ENCODE assay signal across 9 mouse cellular contexts in genomic region chr19:4855470-4855820, GRCm38 (mm10). TPM values are rescaled to one million over a fixed set of nuclear protein-coding genes. Genes with fewer than 3 reads are reported as not detected.
DNase-seq lines count a peak whose midpoint lies in the region; ATAC-seq and TF ChIP-seq lines count a peak whose summit lies in the region.
"Had no signal": no experiment of that assay in that cellular context is flagged by ENCODE, and none has a peak within 500 bp of the region (broad histone marks: within the 10 kb centered on the region; RNA-seq: fewer than 3 reads in every experiment).

No protein-coding gene starts in this region.

- H3K4me1 ChIP-seq in heart, embryonic 13.5 days, result peaks cover 17% of the 10 kb centered on the region
- H3K4me1 ChIP-seq in ES-E14 (ENCODE audit: control insufficient read depth in 2 of 2, insufficient read depth in 2 of 2, low read length in 2 of 2, poor library complexity in 1 of 2), result peaks cover 7% of the 10 kb centered on the region in 2 experiments
- H3K4me1 ChIP-seq in forebrain, postnatal 0 days (ENCODE audit: insufficient read depth), result peaks cover 9% of the 10 kb centered on the region; the same call in 1 of the 2 replicates
- H3K4me1 ChIP-seq in liver, embryonic 16.5 days (ENCODE audit: control insufficient read depth, low read depth, low read length), result peaks cover 43% of the 10 kb centered on the region

- no peak for DNase-seq in heart, adult 11 months
- DNase-seq in ES-E14 (ENCODE audit: low read depth, low spot score), result no peak
- no peak for DNase-seq in forebrain, postnatal 0 days
- no peak for DNase-seq in adrenal gland, adult 8-10 months
- no peak for DNase-seq in spleen, postnatal 10 days (ENCODE audit: low spot score in 2 of 2)
- no peak for DNase-seq in adipocyte (ENCODE audit: low spot score)
- DNase-seq: thymus, postnatal 25 days had no signal

- no peak overlapping the region for H3K27ac ChIP-seq in heart, embryonic 13.5 days (replicated peaks)
- no peak overlapping the region for H3K27ac ChIP-seq in ES-E14 (ENCODE audit: insufficient read depth, low read depth, low read length, poor library complexity, severe bottlenecking)
- 0 out of 2 replicates have a peak overlapping the region, but pooled peaks have one; percentile 9 for H3K27ac ChIP-seq in forebrain, postnatal 0 days (ENCODE audit: low read depth, low read length)
- H3K27ac ChIP-seq in liver, embryonic 16.5 days (ENCODE audit: low read length), result no peak overlapping the region

- H3K27me3 ChIP-seq in heart, embryonic 13.5 days (replicated peaks), result peaks cover 26% of the 10 kb centered on the region
- H3K27me3 ChIP-seq in forebrain, postnatal 0 days (ENCODE audit: insufficient read depth, low read length), result no peaks in the 10 kb centered on the region
- peaks cover 33% of the 10 kb centered on the region for H3K27me3 ChIP-seq in liver, embryonic 16.5 days (ENCODE audit: control insufficient read depth, insufficient read depth, low read depth, low read length)

- H3K4me3 ChIP-seq in heart, embryonic 13.5 days, result peak overlapping the region; percentile 67
- peak overlapping the region; percentile 67 to 73 for H3K4me3 ChIP-seq in ES-E14 (ENCODE audit: insufficient read depth in 1 of 2, low read depth in 1 of 2, low read length in 2 of 2, poor library complexity in 1 of 2, severe bottlenecking in 1 of 2)
- H3K4me3 ChIP-seq in forebrain, postnatal 0 days (ENCODE audit: low read depth, low read length), result peak overlapping the region; percentile 72
- H3K4me3 ChIP-seq in liver, embryonic 16.5 days (ENCODE audit: low read depth, low read length), result peak overlapping the region; percentile 65

- H3K9ac ChIP-seq in heart, embryonic 13.5 days, result peak overlapping the region; percentile 85
- H3K9ac ChIP-seq in ES-E14 (ENCODE audit: insufficient read depth, low read depth, low read length, poor library complexity, severe bottlenecking), result peak overlapping the region; percentile 64
- H3K9ac ChIP-seq in forebrain, postnatal 0 days, result peak overlapping the region; percentile 74
- H3K9ac ChIP-seq in liver, embryonic 16.5 days (ENCODE audit: low read depth, low read length), result peak overlapping the region; percentile 65

- peak overlapping the region; percentile 93 for H3K4me2 ChIP-seq in heart, embryonic 13.5 days
- peak overlapping the region; percentile 99 for H3K4me2 ChIP-seq in forebrain, postnatal 0 days (ENCODE audit: low read depth)
- H3K4me2 ChIP-seq in liver, embryonic 16.5 days (ENCODE audit: low read depth, low read length), result peak overlapping the region; percentile 85

- no peak for ATAC-seq in heart, embryonic 13.5 days (ENCODE audit: extremely low read depth, insufficient number of reproducible peaks, low FRiP score, low TSS enrichment)
- peak; percentile 9; the same call in 1 of the 2 replicates for ATAC-seq in forebrain, postnatal 0 days
- no peak for ATAC-seq in liver, embryonic 16.5 days (ENCODE audit: low read depth)

- in situ Hi-C loops in ES-E14 (cut with MboI; ENCODE audit: low sequenced_read_pairs in 2 of 2, unreplicated experiment in 2 of 2), result no loop called here

- no peaks in the 10 kb centered on the region for H3K9me3 ChIP-seq in heart, embryonic 13.5 days
- H3K9me3 ChIP-seq in ES-E14 (ENCODE audit: control insufficient read depth, insufficient read depth, low read depth, low read length), result no peaks in the 10 kb centered on the region
- no peaks in the 10 kb centered on the region for H3K9me3 ChIP-seq in forebrain, postnatal 0 days (ENCODE audit: low read length)
- H3K9me3 ChIP-seq in liver, embryonic 16.5 days (replicated peaks; ENCODE audit: control insufficient read depth, low read length), result no peaks in the 10 kb centered on the region

- H3K36me3 ChIP-seq in heart, embryonic 13.5 days, result 0 out of 2 replicates have a peak, but pooled peaks cover 9% of the 10 kb centered on the region
- no peaks in the 10 kb centered on the region for H3K36me3 ChIP-seq in ES-E14 (ENCODE audit: control insufficient read depth, insufficient read depth, low read length, poor library complexity, severe bottlenecking)
- peaks cover 22% of the 10 kb centered on the region for H3K36me3 ChIP-seq in forebrain, postnatal 0 days (ENCODE audit: insufficient read depth)
- no peaks in the 10 kb centered on the region for H3K36me3 ChIP-seq in liver, embryonic 16.5 days (ENCODE audit: control insufficient read depth, insufficient read depth)

- WGBS in heart, embryonic 13.5 days, result 3% methylated on average over 14 of the region's 14 CpGs
- WGBS in forebrain, postnatal 0 days, result 1% methylated on average over 14 of the region's 14 CpGs
- 3% methylated on average over 14 of the region's 14 CpGs for WGBS in liver, embryonic 16.5 days (ENCODE audit: insufficient replicate concordance)

- TF ChIP-seq CTCF in forebrain, postnatal 0 days (IDR thresholded peaks at IDR 0.05; ENCODE audit: low read depth), result no peak

TF ChIP-seq in ES-E14, 5 proteins besides CTCF, POLR2A, EP300 and RAD21:
- TF ChIP-seq CHD2 (IDR thresholded peaks at IDR 0.05; ENCODE audit: low read depth, low read length) (no peak), MAFK (IDR thresholded peaks at IDR 0.05; ENCODE audit: insufficient read depth, low read depth, low read length) (no peak), ZNF384 (IDR thresholded peaks at IDR 0.05; ENCODE audit: low read depth, low read length) (no peak), ZC3H11A (IDR thresholded peaks at IDR 0.05; ENCODE audit: borderline replicate concordance, low read depth, low read length) (no peak), HCFC1 (IDR thresholded peaks at IDR 0.05; ENCODE audit: borderline replicate concordance, insufficient read depth, low read length) (no peak)

RNA-seq across cellular contexts. Expression of gene Ctsf, which starts 0.5 kb away (rescaled TPM):
- polyA plus RNA-seq in heart, embryonic 13.5 days (2015; fragmentation: Nextera tagmentation; extraction: Ambion mirVana), result 40.5 and 42.2 TPM in 2 replicates
- total RNA-seq in ES-E14 (2012; rRNA removed), result 59.2 and 98.6 TPM in 2 replicates
- total RNA-seq in forebrain, postnatal 0 days (2014; rRNA removed), result 81.0 and 117 TPM in 2 replicates
- polyA plus RNA-seq in forebrain, postnatal 0 days (2015; fragmentation: Nextera tagmentation; extraction: Ambion mirVana), result 74.7 and 79.4 TPM in 2 replicates
- 27.3 and 30.5 TPM in 2 replicates for polyA plus RNA-seq in liver, embryonic 16.5 days (2015; fragmentation: Nextera tagmentation; extraction: Ambion mirVana)
- total RNA-seq in adrenal gland, adult 8-10 months (2022), result 100 to 1,000 TPM; 412 to 672 (median 540) TPM

RNA-seq across cellular contexts. Expression of gene Ccdc87, which starts 16.3 kb away (rescaled TPM):
- polyA plus RNA-seq in heart, embryonic 13.5 days (2015; fragmentation: Nextera tagmentation; extraction: Ambion mirVana), result 0.04 TPM in 1 of 2 replicates, not detected in the other
- 0.13 and 0.16 TPM in 2 replicates for total RNA-seq in ES-E14 (2012; rRNA removed)
- 0.92 and 1.1 TPM in 2 replicates for total RNA-seq in forebrain, postnatal 0 days (2014; rRNA removed)
- 0.80 and 1.2 TPM in 2 replicates for polyA plus RNA-seq in forebrain, postnatal 0 days (2015; fragmentation: Nextera tagmentation; extraction: Ambion mirVana)
- polyA plus RNA-seq in liver, embryonic 16.5 days (2015; fragmentation: Nextera tagmentation; extraction: Ambion mirVana), result not detected in 2 replicates
- under 1 TPM; 0.15 to 0.59 (median 0.29) TPM for total RNA-seq in adrenal gland, adult 8-10 months (2022)

RNA-seq across cellular contexts. Expression of gene Ccs, which starts 16.3 kb away (rescaled TPM):
- 40.7 and 44.1 TPM in 2 replicates for polyA plus RNA-seq in heart, embryonic 13.5 days (2015; fragmentation: Nextera tagmentation; extraction: Ambion mirVana)
- 49.9 and 53.0 TPM in 2 replicates for total RNA-seq in ES-E14 (2012; rRNA removed)
- 27.3 and 35.4 TPM in 2 replicates for total RNA-seq in forebrain, postnatal 0 days (2014; rRNA removed)
- 41.7 and 44.3 TPM in 2 replicates for polyA plus RNA-seq in forebrain, postnatal 0 days (2015; fragmentation: Nextera tagmentation; extraction: Ambion mirVana)
- polyA plus RNA-seq in liver, embryonic 16.5 days (2015; fragmentation: Nextera tagmentation; extraction: Ambion mirVana), result 55.2 and 57.1 TPM in 2 replicates
- total RNA-seq in adrenal gland, adult 8-10 months (2022), result 100 to 1,000 TPM; 101 to 198 (median 175) TPM

RNA-seq across cellular contexts. Expression of gene Actn3, which starts 22.3 kb away (rescaled TPM):
- 2.8 and 3.9 TPM in 2 replicates for polyA plus RNA-seq in heart, embryonic 13.5 days (2015; fragmentation: Nextera tagmentation; extraction: Ambion mirVana)
- 48.4 and 91.8 TPM in 2 replicates for total RNA-seq in ES-E14 (2012; rRNA removed)
- total RNA-seq in forebrain, postnatal 0 days (2014; rRNA removed), result 2.6 and 5.1 TPM in 2 replicates
- polyA plus RNA-seq in forebrain, postnatal 0 days (2015; fragmentation: Nextera tagmentation; extraction: Ambion mirVana), result 1.8 and 2.2 TPM in 2 replicates
- polyA plus RNA-seq in liver, embryonic 16.5 days (2015; fragmentation: Nextera tagmentation; extraction: Ambion mirVana), result 0.65 and 1.3 TPM in 2 replicates
- 1 to 10 TPM in 1 of 4 experiments, under 1 TPM in 3; 0.46 to 1.5 (median 0.75) TPM for total RNA-seq in adrenal gland, adult 8-10 months (2022)

RNA-seq across cellular contexts. Expression of gene Zdhhc24, which starts 23.0 kb away (rescaled TPM):
- 8.4 and 8.6 TPM in 2 replicates for polyA plus RNA-seq in heart, embryonic 13.5 days (2015; fragmentation: Nextera tagmentation; extraction: Ambion mirVana)
- total RNA-seq in ES-E14 (2012; rRNA removed), result 12.4 and 15.7 TPM in 2 replicates
- 22.2 and 24.1 TPM in 2 replicates for total RNA-seq in forebrain, postnatal 0 days (2014; rRNA removed)
- polyA plus RNA-seq in forebrain, postnatal 0 days (2015; fragmentation: Nextera tagmentation; extraction: Ambion mirVana), result 9.1 and 15.2 TPM in 2 replicates
- 10.5 and 10.6 TPM in 2 replicates for polyA plus RNA-seq in liver, embryonic 16.5 days (2015; fragmentation: Nextera tagmentation; extraction: Ambion mirVana)
- 10 to 100 TPM; 26.3 to 35.8 (median 29.2) TPM for total RNA-seq in adrenal gland, adult 8-10 months (2022)
